Mouse (Mus musculus): Measurements from ENCODE around the gene BC034090.

BC034090 gene

DNA sequence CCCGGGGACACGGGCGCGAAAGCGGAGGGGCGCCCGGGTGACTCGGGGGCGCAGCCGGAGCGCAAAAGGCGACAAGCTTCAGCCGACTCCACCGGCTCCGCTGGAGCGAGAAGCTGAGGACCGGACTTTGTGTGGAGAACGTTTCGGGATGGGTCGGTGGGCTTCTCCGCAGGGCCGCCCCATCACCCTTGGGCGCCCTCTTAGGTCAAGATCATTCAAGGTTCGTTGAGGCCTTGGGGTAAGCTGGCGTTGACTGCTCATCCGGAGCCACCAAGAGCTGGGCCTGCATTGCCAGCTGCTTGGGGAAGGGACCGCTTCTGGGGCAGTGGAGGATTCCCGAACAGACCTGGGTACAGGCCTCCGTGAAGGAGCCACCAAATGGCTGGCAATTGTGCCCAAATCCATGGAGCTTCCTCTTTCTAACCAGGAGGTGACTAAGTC is 547 bp upstream of the BC034090 start:
- in situ Hi-C loops (cut with MboI): no loop called here

DNA sequence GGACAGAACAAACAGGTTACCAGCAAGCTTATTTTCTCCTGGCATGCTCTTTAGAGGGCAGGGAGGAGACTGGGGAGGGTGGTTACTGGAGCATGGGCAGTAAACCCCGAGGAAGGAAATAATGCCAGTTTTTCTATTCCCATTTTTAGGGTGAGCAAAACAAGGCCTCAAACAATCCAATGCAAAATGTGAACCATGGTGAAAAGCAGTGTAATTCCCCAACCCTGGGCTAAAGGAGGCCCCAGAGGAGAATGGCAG is 1.8 kb downstream of the BC034090 start:
- in situ Hi-C loops (cut with MboI): no loop called here

DNA sequence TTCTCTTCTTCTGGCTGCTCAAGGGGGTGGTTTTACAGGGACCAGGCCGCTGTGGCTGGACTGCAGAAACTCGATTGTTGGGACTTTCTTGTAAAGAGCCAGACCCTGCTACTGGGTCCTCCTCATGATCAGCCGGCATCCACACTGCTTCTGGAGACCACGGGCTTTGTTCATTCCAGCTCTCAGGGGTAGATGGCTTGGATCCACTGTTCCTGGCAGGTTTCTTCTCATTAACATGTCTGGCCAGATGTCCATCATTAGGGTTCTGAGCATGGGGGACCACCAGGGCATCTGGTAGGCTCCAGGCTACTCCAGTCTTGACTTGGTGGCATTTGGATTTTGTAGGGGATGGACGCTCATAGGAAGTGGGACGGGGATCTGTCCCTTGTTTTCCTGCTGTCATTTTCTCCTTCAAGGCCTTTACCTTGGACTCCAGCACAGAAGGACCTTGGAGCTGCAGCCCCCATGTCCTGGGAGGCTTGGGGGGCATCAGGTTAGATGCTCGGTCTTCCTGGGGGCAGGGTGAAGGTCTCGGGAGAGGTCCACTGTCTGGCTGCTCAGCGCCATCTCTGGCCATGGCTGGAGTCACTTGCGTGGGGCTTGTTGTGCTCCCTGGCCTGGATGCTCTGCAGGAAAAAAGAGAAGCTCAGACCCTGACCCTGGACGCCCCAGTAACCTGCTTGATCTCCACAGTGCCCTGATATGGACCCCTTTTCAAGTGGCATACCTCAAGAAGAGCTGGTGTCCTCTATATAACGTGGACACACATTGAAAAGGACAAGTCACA is 2.4 kb downstream of the BC034090 start:
- in situ Hi-C loops (cut with MboI): no loop called here

DNA sequence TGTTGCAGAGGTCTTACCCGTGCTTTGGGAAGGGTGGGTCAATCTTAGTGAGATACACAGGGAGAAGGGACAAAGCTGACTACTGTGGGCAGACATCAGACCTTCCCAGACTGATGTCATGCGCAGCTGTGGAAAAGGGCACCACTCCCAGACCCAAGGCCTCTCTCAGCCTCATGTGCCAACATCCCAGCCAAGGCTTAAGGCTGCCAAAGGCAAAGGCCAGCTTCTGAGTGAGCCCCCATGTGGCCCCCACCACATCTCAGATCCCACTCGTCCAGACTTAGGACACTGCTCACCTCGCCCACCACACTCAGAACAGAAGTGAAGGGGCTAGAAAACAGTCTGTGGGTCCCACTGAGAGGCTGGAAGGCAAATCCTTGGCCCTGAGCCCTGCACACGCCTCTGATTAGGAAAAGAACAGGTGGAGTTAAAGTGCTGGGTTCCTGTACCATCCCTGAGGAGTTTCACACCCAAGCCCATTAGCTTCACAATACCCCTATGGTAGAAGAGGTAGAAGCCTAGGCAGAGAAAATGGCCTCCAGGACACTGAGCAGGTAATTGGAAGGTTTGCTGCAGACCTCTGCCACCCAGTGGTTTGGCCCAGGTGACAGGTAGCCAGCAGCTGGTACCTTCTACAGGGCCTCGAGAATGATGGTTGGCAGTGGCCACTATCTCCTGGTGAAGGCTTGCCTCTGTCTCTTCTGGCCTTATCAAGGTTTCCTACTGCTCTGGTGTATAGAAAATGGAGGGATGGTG is 4.1 kb downstream of the BC034090 start:
- in situ Hi-C loops (cut with MboI): no loop called here

DNA sequence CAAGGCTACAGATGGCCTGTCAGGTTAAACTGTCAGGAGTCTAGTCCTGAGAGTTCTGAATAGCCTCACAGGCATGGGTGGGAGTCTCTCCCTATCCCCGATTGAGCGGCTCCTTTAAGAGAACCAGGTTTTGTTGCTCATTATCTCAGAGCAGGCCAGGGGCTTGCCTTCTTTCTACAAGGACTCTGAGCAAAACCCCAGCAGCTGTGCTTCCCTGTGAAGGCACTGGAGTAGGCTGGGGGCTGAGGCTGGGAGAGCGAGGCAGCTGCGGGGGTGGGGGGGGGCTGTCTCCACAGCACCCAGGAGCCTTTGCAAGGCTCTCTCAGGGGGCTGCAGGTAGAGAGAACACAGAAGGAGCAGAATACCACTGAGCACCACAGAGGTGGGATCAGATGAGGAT is 5.1 kb downstream of the BC034090 start:
- in situ Hi-C loops (cut with MboI): no loop called here

DNA sequence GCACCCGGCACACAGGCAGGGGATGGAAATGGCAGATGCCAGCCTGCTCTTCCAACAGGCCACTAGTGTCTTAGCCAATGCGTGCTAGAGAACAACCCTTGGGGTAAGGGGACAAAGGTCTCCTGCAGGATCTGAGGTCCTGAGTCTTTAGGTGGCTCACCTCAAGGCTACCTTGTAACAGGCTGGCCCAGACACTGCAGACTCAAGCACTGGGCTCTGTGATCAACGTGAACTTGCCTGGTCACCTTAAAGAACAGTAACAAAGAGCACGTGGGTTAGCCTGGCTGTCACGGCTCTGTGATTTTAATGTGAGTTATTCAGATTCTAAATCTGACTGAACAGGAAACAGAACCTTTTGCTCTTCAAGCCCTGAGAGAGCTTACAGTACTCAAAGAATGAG is 6.1 kb downstream of the BC034090 start:
- in situ Hi-C loops (cut with MboI): no loop called here

DNA sequence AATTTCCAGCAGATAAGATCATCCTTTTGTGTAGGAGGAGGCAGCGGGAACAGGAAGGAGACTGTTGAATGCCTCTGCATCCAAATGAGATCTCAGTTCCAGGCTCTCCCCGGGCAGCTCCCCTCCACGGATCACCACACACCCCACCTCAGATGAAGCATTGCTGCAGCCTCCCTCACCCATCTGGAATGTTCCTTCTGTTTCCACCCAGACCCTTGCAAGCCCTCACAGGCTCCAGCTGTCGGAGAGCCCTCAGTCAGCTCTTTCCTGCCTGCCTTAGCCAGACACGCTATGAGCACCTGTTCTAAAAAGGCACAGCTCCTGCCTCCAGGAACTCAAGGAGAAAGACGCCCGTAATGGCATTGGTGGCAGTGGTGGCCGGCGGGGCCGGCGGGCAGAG is 6.9 kb downstream of the BC034090 start:
- in situ Hi-C loops (cut with MboI): no loop called here

DNA sequence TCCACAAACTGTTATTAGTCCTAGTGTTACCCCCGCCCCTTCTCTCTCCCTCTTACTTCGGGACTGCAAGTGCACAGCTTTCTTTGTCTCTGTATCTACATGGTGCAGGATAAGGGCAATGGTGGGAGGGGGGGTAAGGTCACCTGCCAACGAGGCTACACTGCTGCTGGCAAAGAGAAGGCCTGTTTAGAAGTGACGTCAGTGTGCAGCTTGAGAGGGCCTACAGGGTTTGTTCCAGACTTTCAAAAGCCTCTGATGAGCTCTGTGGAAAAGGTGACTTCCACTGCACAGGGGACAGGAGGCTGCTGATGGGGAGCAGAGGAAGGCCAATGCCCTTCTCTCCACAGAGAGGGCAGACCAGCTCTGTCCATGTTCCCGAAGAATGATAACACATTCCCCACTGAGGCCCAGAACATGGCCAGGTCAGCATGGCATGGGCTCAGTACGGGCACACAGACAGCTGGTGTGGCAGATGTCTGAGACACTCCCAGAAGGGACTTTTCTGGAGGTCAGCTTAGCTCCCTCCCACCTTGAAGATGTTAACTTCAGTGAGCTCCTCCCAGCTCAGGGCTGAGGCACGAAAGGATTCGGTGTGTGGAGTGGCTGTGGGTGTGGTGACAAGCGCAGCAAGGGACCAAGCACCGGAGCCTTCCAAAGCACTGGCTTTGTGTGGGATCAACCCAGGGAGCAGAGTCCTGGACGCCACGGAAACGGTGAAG is 7.8 kb downstream of the BC034090 start:
- in situ Hi-C loops (cut with MboI): no loop called here

DNA sequence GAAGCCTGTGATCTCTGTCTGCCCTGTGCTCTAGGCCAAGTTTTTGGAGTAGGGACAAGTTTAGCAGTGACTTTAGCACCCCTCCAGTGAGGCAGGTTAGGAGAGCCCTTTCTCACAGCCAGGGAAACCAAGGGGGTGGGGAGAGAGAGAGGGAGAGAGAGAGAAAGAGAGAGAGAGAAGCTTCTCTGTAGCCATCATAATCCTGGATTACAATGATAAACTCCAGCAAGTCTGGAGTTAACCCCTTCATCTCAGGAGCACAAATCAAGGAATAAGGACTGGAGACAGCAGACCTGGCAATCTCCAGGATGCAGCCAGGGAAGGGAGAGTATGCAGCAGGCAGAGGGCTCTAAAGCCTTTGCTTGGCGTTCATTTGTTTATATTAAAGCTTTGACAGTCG is 8.6 kb downstream of the BC034090 start:
- in situ Hi-C loops (cut with MboI): no loop called here

DNA sequence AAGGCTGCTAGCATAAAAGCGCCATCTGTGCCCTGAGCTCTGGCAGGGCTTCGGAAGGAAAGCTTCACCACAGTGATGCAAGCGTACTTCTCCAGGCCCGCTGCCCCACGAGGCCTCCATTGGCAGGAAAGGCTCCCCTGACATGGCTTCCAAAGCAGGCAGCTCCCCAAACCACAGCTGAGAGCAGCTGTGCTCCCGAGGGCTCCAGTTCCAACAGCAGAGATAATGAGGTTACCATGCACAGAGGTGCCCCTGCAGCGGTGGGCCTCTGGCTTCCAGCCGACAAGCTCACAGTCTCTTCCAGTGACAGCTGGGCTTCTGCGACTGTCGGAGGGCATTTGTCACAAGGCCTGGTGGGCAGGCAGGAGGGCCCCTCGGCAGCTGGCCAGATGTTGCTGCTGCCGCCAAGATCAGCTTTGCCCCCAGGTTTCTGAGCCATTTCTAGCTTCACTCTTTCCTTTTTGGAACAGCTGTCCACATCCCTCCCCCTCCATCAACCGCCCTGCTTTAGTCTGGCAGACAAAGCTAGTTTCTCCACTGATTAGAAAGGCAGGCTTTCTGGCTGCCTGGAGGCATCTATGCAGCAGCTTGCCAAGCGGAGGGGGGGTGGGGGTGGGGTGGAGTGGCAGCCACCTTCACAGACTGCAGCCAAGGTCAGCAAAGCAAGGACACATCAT is 10.2 kb downstream of the BC034090 start:
- in situ Hi-C loops (cut with MboI): no loop called here

DNA sequence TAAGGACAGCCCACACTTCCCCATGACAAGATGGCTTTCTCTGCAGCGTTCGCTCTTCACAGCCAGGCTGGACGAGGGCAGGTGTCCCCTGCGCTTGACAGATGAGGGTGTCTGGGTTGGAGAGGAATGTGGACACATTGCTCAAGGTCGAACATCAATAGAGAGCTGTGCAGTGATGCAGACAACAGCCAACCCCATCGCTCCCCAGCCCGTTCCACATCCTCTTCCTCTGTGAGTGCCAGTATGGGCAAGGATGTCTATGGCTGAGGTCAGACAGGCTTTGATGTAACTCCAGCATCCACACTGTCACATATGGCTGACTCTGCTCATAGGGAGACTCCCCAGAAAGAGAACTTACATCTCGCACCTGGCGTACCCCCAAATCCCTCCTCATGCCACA is 10.9 kb downstream of the BC034090 start:
- in situ Hi-C loops (cut with MboI): no loop called here

DNA sequence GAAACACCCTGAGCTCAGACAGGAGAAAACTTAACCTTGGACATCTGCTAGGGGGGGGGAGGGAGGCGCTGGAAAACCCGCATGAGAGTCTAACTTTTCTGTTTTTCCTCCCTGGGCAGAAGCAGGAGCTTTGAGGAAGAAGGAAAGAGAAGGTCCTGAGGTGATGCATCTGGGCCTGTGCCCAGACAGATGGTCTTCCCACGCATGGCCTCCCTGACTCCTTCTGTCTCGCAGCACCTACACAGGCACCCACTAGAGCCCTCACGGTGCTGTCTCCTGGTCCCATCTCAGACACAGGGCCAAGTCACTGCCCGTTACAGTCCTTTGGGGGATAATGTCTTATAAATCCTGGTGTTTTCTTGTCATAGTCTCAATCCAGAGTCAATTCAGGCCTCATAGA is 11.5 kb downstream of the BC034090 start:
- in situ Hi-C loops (cut with MboI): no loop called here

DNA sequence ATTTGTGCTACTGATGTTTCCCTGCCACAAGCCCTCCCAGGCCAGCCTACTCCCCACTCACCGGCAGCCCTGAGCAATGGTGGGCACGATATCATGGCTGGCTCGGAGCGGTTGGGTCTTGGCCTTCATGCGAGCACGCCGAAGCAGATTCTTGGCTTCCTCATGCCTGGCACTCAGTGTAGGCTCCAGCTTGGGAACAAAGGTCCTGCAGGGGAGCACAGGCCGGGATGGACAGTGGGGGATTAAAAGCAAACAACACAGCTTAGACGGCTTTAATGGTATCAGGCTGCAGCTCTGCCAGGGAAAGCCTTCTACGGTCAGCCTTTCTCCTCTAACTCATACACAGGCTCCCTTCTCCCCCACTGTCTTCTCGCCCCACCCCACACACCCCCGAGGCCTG is 11.9 kb downstream of the BC034090 start:
- in situ Hi-C loops (cut with MboI): no loop called here

DNA sequence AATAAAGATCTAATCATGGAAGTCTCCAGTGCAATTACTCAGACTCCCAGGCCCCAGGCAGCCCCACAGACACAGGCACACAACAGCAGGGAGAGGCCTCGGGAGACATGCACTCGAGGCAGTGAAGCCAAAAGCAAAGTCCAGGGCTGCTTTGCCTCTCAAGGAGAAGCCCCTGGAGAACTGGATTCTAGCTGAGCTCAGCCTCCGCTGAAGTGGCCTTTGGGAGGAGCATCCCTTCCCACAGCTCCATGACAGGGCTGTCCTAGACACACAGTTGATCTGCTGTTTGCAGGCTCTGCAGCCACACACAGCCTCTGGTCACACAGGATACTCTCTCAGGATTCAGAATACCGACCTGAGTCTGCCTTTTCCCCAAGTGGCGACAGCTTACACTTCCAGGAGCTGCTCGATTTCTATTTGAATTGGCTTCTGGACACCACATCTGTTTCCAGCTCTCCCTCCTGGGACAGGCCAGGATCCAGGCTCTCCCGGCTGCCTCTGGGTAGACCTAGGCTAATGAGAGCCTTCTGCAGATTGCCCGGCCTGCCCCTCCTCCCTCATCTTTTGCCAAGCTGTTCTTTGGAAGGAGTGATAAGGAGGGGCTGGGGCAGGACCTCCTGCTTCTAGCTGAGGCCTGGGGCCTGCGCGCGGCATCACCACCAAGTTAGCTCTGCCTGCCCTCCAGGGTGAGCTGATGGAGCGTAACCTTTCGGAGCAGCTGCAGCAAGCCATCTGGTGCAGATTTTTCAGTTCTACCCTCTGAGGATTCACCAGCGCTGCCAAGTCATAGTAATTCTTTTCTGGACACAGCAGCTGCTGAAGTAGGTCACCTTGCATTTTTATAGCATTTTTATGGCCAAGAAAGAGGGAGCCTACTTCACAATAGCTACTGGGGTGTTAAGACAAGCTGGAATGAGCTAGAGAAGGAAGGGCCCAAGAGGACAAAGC is 14.5 kb downstream of the BC034090 start:
- in situ Hi-C loops (cut with MboI): loop anchor here (10.0 kb wide), 1 partner anchor 445 kb away; no protein-coding TSS in a partner anchor

DNA sequence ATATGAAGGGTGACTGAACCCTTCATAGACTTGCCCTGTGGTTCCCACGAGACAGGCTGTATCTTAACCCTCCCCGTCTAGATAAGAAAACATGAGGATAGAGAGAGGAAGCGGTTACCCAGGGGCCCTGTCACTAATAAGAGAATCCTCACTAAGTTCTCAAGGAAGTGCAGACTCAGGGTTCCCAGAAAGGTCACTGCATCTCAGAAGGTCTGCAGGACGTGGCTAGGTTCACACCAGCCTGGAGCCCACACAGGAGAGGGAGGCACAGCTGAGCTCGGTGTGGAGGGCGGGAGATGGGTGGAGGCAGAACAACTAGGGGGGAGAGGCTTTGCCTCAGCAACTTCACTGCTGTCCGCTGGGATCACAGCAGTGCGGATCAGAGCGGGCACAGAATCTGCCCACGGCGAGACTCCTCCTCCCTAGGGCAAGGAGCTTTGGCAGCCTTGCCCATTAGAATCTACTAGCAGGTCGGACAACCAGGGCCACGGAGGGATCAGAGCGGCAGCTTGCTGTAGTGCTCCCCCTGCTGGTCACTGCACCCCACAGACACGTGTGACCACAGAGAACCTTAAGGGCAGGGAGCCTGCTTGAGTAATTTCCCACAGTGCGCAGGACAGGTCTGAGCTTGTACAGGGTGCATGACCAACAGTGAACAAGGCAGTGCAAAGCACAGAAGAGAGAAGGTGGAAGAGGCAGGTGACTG is 20.2 kb downstream of the BC034090 start:
- in situ Hi-C loops (cut with MboI): loop anchor here (10.0 kb wide), 1 partner anchor 439 kb away; no protein-coding TSS in a partner anchor

DNA sequence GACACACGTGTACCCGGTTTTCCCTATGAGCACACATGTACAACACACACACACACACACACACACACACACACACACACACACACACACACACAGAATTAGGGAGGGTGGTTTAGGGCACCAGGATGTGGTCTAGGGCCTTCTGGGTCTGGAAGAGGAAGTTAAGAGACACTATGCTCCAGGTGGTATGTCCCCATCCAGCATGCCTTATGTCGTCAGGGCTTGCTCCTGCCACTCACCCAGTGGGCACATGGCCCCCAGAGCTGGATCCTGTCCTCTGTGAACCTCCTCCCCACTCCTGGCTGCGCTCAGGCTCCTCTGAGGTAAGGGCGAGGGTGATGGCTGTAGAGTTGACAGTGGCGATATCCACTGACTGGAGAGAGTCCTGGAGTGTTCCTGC is 21.2 kb downstream of the BC034090 start:
- in situ Hi-C loops (cut with MboI): loop anchor here (10.0 kb wide), 1 partner anchor 438 kb away; no protein-coding TSS in a partner anchor

DNA sequence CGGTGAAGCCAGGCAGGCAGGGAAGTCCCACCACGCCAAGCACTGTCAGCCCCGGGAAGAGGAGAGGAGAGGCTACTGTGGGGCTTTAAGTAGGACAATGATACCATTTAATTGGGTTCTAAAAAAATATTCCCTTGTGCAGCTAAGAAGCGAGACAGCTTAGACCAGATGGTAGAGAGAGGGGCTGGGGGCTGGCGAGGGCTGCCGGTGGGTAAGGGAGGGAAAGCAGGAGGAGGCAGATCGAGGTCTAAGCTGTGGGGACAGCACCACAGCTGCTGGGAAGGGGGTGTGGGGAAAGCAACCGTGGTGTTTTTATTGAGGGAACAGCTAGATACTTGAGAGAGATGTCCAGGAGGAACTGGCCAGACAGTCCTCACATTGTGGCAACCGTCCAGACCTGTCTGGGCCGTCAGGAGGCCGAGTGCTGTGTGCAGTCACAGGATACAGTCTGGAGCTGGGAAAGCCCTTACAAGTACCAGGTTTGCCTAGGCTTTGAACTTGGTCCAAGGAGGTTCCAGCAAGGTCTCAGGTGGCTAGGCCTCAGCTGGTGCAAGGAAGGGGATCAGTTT is 22.1 kb downstream of the BC034090 start:
- in situ Hi-C loops (cut with MboI): loop anchor here (10.0 kb wide), 1 partner anchor 437 kb away; no protein-coding TSS in a partner anchor

DNA sequence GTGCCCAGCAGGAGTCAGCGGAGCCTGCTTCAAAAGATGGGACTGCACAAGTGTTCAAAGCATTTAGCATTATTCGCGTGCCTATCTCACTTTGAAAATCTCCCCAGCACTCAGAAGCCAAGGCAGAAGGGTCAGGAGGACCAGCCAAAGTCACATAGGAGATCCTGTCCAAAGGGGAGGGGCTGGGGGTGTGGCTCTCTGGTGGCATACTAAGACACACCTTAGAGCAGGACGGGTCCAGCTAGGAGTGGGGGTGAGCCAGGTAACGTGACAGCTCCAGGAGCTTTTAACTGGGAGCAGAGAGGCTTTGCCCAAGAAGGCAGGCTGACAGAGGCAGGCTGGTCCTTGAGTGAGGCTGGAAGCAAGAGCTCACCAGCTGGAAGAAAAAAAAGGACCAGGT is 25.3 kb downstream of the BC034090 start:
- in situ Hi-C loops (cut with MboI): loop anchor here (5.0 kb wide), 1 partner anchor 192 kb away; no protein-coding TSS in a partner anchor

DNA sequence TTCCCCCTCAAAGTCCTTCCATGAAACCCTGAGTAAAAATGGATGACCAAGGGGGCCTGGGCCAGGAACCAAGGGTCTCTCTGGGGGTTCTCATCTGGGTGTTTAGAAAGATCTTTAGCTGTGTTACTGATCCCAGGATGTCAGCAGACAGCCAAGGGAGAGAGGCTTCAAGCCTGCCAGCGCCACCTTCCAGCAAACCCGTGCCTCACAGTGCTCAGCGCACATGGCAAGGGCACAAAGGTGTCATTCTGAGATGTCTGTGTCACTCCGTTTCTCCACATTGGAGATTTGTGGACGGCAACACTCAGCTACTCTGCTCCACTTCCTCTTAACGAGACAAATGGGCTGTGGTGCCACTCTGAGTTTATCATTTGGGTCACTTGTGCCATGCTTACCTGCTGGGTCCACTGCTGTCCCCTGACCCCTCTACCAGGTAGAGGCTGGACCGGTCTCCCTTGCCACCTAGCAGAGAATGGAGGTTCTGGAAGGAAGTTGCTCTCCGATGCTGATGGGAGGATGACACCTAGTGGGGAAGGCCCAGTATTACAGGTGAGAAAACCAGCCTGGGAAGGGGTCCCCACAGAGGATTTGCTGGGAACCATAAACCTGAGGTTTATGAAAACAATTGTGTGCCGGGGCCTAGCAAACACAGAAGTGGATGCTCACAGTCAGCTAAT is 26.2 kb downstream of the BC034090 start:
- in situ Hi-C loops (cut with MboI): loop anchor here (5.0 kb wide), 1 partner anchor 191 kb away; no protein-coding TSS in a partner anchor

Data from mature B cell (primary cell).